Mouse (Mus musculus): ENCODE measurements around the gene Ckap4.

Gene Ckap4

GRCm38 (mm10) chr10:84533912-84534671 lies at the start of gene Ckap4:
TSS of gene Ckap4 (minus strand) at chr10:84534062.
- no peak for DNase-seq (ENCODE audit: low read depth)

GRCm38 (mm10) chr10:84582236-84582635 lies 48.4 kb upstream of the Ckap4 start:
- no peak for DNase-seq (ENCODE audit: low read depth)

- DNase-seq (ENCODE audit: low read depth), result no peak
These were observed 47.3 kb upstream of the Ckap4 start for GRCm38 (mm10) chr10:84581191-84581590.

GRCm38 (mm10) chr10:84579527-84579926 lies 45.7 kb upstream of the Ckap4 start:
- DNase-seq (ENCODE audit: low read depth), result no peak

- DNase-seq (ENCODE audit: low read depth), result no peak
These were observed 44.9 kb upstream of the Ckap4 start for GRCm38 (mm10) chr10:84578738-84579137.

GRCm38 (mm10) chr10:84577071-84577727 lies 43.3 kb upstream of the Ckap4 start:
- DNase-seq (ENCODE audit: low read depth), result no peak

GRCm38 (mm10) chr10:84576395-84577070 lies 42.7 kb upstream of the Ckap4 start, which contains the start of gene Tcp11l2:
TSS of gene Tcp11l2 (plus strand) at chr10:84576626.
- DNase-seq (ENCODE audit: low read depth), result peak; percentile 92

GRCm38 (mm10) chr10:84576029-84576394 lies 42.1 kb upstream of the Ckap4 start:
- peak; percentile 71 for DNase-seq (ENCODE audit: low read depth)

- no peak for DNase-seq (ENCODE audit: low read depth)
These were observed 40.0 kb upstream of the Ckap4 start for GRCm38 (mm10) chr10:84573671-84574420.

- DNase-seq (ENCODE audit: low read depth), result no peak
These were observed 37.3 kb upstream of the Ckap4 start for GRCm38 (mm10) chr10:84571052-84571639.

GRCm38 (mm10) chr10:84564427-84564826 lies 30.6 kb upstream of the Ckap4 start:
- DNase-seq (ENCODE audit: low read depth), result no peak

GRCm38 (mm10) chr10:84562567-84563554 lies 29.0 kb upstream of the Ckap4 start:
- no peak for DNase-seq (ENCODE audit: low read depth)

- DNase-seq (ENCODE audit: low read depth), result no peak
These were observed 28.3 kb upstream of the Ckap4 start for GRCm38 (mm10) chr10:84562121-84562520.

GRCm38 (mm10) chr10:84559986-84560385 lies 26.1 kb upstream of the Ckap4 start:
- DNase-seq (ENCODE audit: low read depth), result no peak

GRCm38 (mm10) chr10:84558511-84558910 lies 24.6 kb upstream of the Ckap4 start:
- DNase-seq (ENCODE audit: low read depth), result no peak

GRCm38 (mm10) chr10:84556120-84556519 lies 22.3 kb upstream of the Ckap4 start:
- DNase-seq (ENCODE audit: low read depth), result no peak

- no peak for DNase-seq (ENCODE audit: low read depth)
These were observed 20.6 kb upstream of the Ckap4 start for GRCm38 (mm10) chr10:84554291-84555009.

- no peak for DNase-seq (ENCODE audit: low read depth)
These were observed 18.6 kb upstream of the Ckap4 start for GRCm38 (mm10) chr10:84552477-84552876.

- DNase-seq (ENCODE audit: low read depth), result no peak
These were observed 18.0 kb upstream of the Ckap4 start for GRCm38 (mm10) chr10:84551846-84552245.

GRCm38 (mm10) chr10:84549920-84550293 lies 16.0 kb upstream of the Ckap4 start:
- no peak for DNase-seq (ENCODE audit: low read depth)

Data from c-Kit-positive CD71-negative TER-119-negative erythroid progenitor cells, embryonic 14.5 days (primary cell).